Mouse (Mus musculus) erythroblast, adult 5-6 weeks (primary cell): Measurements from ENCODE around the gene 1700003E16Rik. TPM values are rescaled to one million over a fixed set of nuclear protein-coding genes. Genes with fewer than 3 reads are reported as not detected.
A peak's percentile ranks its signal among the peaks of the same experiment; 100 is the strongest.
"Not testable (repeated sequence)": the region's sequence is repeated elsewhere in the genome, so short reads cannot be mapped to it uniquely, and the experiment has no call there.

Source experiments
- ATAC-seq: replicated peaks from 2 replicates; pipeline ENCODE4 v1.8.0; 2016; ENCODE audit warnings: moderate number of reproducible peaks, mild to moderate bottlenecking, moderate TSS enrichment, inconsistent platforms; ENCODE audit not compliant: poor library complexity, low FRiP score, severe bottlenecking
- total RNA-seq, 2 experiments: library from RNA; stranded (forward) in 1 of 2; stranded (reverse) in 1 of 2; fragments of 150-400 nt in 1 of 2; fragments of 200-764, 138-1000 nt in 1 of 2; gene quantifications; 2 replicates each; pipeline versions ENCODE4 v1.2.3 to v1.2.4; 2015 to 2017; ENCODE audit warnings: low replicate concordance in 2 of 2

The 1700003E16Rik gene
- total RNA-seq, 2 experiments from 2014 or later = not detected

- no peak for ATAC-seq
Measured at GRCm38 (mm10) chr6:83151721-83152120, 4.5 kb upstream of the 1700003E16Rik start.

GRCm38 (mm10) chr6:83153038-83153437 is 3.2 kb upstream of the 1700003E16Rik start:
- no peak for ATAC-seq

DNA sequence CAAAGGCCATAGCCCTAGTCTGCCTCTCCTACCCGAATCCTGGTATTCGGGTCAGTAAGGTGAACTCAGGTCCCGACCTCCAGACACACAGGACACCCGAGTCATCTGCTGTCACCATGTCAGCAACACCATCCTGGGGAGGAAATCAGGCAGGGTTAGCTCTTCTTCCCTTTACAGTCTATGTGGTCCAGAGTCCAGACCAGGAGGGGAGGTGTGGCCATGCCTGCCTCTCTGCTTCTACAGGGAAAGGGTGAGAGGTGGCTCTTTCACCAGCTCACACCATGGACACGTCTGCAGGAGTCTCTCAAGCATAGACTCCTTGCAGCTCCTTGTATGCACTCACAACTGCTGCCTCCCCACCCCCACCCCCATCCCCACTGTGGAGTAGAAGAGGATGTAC is 2.7 kb upstream of the 1700003E16Rik start:
- ATAC-seq = no peak

- no peak for ATAC-seq
Measured at GRCm38 (mm10) chr6:83155552-83156238, 509 bp upstream of the 1700003E16Rik start.

- not testable (repeated sequence) for ATAC-seq
Measured at GRCm38 (mm10) chr6:83159456-83159855, 3.3 kb downstream of the 1700003E16Rik start.

DNA sequence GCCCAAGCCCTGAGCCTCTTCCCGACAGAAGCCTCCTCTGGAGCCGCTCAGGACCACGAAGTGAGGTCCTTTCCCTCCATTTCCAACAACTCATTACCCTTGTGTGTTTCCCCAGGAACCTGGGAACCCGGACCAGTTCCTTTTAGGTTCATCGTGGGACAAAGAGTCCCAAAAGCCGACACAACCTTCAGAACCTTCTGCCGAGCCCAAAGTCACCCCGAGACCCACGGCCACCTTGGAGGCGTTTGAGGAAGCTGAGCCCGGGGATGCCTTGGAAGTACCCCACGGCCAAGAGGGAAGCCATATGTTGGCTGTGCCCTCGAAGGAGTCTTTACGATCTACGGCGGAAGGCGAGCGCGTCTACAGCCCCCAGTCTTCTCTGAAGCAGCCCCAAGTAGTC is 5.2 kb downstream of the 1700003E16Rik start:
- ATAC-seq = no peak

DNA sequence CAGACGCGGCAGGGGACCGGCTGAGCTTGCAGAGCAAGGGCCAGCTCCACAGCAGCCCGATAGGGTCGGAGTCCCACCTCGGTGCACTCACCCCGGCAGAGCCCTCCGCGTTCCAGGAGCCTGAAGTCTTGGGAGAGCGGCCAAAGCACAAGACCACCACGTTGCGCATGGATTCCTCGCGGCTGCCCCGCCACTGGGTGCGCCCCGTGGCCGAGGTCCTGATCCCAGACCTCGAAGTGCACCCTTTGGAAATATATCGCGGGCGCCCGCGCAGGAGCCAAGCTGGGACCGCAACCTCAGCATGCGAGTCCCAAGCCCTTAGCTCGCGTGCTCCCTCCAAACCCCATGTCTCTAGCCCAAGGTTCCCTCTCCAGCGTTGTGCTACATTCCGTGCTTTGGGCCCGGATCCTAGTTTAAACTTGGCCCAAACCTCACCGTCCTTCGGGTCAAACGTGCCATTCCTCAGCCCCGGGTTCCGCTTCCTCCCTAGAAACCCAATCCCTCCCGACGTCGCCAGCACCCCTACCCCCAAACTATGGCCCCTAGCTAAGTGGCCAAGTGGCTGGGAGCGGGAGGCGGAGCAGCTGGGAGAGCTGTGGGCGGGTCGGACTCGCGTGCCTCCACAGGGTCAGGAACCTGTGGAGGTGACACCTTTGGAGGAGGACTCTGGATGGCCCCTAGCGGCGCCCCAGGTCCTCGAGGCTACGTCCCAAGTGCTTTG is 5.9 kb downstream of the 1700003E16Rik start:
- ATAC-seq = no peak

GRCm38 (mm10) chr6:83162701-83163100 is 6.5 kb downstream of the 1700003E16Rik start:
- ATAC-seq = no peak

GRCm38 (mm10) chr6:83165026-83165606 is 8.9 kb downstream of the 1700003E16Rik start:
- peak; percentile 44 for ATAC-seq

DNA sequence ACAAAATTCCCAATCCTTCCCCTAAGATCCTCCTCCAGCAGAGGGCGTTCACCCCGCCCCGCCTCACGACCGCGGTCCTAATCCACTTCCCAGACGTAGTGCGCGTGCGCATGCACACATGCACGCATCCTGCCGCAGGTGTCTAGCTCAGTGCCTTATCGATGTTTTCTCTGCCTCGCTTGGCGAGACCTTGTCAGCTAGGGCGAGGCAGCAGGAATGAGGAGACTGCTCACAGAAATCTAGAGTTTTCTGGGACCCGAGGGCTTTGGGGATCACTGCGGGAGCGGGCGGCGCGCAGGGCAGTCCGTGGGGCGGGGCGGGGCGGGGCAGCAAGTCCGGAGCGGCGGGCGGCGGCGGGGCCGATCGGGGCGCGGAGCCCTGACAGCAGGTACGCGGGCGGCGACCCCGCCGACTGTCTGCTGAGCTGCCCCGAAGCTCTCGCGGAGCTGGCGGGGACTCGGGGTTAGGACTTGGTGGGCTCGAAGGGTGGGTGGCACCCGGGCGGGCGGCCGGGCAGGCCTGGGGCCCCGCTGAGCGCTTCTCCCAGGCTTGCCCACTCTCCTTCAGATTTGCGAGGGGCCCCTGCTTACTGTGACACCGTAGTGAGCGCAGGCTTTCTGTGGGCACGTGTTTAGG is 9.5 kb downstream of the 1700003E16Rik start, which contains the start of gene Dctn1:
TSS of gene Dctn1 (plus strand) at position 314 of the 636 bp plus-strand sequence.
- peak; percentile 92 for ATAC-seq

- peak; percentile 34; the same call in 1 of the 2 replicates for ATAC-seq
Measured at GRCm38 (mm10) chr6:83166243-83166630, 10.0 kb downstream of the 1700003E16Rik start.

- ATAC-seq = no peak
Measured at GRCm38 (mm10) chr6:83169872-83170271, 13.7 kb downstream of the 1700003E16Rik start.

GRCm38 (mm10) chr6:83171063-83171462 is 14.9 kb downstream of the 1700003E16Rik start:
- ATAC-seq = no peak

DNA sequence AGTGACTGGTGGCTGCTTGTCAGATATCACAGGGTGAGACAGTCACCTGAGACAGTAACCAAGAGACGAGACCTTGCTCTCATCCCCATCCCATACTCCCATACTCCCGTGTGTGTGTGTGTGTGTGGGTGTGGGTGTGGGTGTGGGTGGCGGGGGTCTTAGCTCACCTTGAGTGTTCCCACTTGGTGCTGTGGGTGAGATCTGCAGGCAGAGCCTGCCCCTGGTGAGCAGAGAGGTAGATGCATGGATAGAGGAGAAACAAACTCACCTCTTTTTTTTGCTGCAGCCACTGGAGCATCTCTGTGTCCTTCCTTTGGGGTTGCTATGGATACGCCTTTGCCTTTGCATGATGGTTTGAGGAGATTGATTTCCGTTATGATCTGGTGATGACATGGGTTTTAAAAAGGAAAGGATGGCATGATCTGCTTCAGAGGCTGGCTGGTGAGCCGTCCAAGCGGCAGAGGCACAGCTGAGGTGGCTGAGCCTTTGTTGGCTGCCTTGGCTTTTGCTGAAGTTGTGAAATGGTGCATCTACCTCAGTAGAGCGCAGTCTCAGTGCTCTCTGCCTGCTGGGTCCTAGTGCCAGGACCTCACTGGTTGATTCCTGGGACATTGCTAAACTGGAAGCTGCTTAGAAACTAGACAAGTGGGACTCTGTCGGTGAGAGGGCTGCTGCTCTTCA is 16.2 kb downstream of the 1700003E16Rik start:
- ATAC-seq = no peak

GRCm38 (mm10) chr6:83175996-83176395 is 19.8 kb downstream of the 1700003E16Rik start:
- no peak for ATAC-seq

DNA sequence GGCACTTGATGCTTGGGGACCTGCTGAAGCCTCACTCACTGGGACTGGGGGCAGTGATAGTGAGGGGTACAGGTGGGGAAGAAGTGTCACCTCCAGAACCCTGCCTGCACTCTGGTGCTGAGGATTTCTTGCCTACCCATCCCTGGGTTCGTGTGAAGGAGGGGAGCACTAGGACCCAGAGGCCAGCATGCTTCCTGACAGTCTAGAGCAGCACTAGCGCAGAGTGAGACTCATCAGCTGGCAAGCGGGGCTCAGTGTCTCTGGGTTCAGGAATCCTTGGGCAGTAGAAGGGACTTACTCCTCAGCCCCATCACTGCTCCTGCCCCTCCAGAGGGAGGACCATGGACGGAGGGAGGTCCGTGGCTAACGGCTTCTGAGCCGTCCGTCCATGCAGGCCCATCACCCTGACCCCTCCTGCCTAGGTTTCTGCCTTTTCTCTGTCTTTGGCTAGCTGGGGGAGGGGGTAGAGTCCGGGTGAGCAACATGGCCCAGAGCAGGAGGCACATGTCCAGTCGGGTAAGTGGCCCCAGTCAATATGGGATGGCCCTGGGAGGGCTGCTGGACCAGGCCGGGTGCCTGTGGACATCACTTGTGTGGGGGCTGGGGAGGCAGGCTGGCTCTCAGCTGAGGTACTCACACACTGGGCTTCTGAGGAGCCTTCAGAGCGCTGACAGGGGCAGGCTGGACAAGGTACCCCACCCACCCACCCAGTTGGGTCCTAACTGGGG is 23.4 kb downstream of the 1700003E16Rik start:
- no peak for ATAC-seq

DNA sequence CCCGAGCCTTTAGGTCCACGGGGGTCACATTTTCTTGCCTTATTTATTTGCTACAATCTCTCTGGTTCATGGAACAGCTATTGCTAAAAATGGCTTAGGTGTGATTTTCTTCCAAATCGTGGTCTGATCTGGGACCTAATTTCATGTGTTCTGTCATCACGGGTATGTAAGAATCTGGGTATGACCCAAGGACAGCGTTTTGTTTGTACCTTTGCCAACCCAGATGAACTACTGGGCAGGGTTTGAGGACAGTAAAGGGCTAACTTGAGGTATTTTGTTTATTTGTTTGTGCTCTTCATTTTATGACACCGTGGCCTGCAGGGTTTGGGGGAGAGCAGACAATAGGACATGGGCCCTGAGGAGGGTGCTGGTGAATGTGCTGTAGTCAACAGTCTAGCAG is 24.4 kb downstream of the 1700003E16Rik start:
- no peak for ATAC-seq

- peak; percentile 42; the same call in 1 of the 2 replicates for ATAC-seq
Measured at GRCm38 (mm10) chr6:83184858-83185435, 28.7 kb downstream of the 1700003E16Rik start.
